8 mouse cellular contexts compared by ENCODE assay signal in the genomic region with DNA sequence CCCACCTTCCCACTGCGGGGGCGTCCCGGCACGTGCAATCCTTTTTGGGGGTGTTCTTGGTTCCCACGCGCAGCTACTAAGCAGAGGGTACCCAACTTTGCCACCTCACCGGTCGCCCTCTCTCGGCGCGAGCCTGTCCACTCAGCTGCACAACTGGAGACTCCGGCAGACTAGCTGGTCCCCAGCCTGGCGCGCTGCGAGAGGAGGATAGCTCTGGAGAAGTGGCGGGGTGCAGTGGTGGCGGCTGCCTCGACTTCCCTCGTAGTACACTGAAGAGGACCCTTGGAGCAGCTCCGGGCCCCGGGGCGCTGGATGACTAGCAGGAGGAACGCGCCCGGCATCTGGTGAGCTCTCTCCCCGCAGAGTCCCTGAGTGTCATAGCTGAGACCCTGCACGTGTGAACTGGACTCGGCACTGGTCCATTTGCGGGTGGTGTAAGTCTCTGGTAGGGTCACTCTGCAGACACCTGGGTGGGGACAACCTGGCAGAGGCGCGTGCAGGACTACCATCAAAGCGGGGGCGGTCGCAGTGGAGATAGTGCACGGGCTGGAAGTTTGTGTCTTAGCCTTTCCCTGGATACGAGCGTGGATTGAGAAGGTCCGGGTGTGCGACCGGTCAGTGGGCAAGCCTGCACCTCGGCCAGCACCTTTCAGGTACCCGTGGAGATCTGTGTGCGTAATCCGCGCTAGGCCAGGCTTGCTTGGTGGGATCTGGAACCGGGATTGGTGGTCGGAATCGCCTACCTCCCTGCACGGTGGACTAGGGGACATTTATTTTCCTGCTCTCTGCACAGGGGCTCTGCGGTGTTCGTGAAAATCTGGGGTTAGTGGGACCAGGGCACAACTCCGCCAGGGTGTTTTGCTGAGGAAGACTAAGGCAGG. TPM values are rescaled to one million over a fixed set of nuclear protein-coding genes. Genes with fewer than 3 reads are reported as not detected.
DNase-seq lines count a peak whose midpoint lies in the region; ATAC-seq lines count a peak whose summit lies in the region.

No protein-coding gene starts in this region.

- no peak overlapping the region for H3K27ac ChIP-seq in forebrain, embryonic 14.5 days (ENCODE audit: low read depth, low read length)
- peak overlapping the region; percentile 58; the same call in 1 of the 2 replicates for H3K27ac ChIP-seq in hindbrain, embryonic 15.5 days (replicated peaks)
- H3K27ac ChIP-seq in neural tube, embryonic 12.5 days: no peak overlapping the region

- no peaks in the 10 kb centered on the region for H3K36me3 ChIP-seq in forebrain, embryonic 14.5 days (ENCODE audit: control insufficient read depth, insufficient read depth, low read length)
- no peaks in the 10 kb centered on the region for H3K36me3 ChIP-seq in hindbrain, embryonic 15.5 days
- H3K36me3 ChIP-seq in neural tube, embryonic 12.5 days: no peaks in the 10 kb centered on the region

- H3K27me3 ChIP-seq in forebrain, embryonic 14.5 days (replicated peaks; ENCODE audit: control insufficient read depth, insufficient read depth, low read length): no peaks in the 10 kb centered on the region
- no peaks in the 10 kb centered on the region; the same call in 1 of the 2 replicates for H3K27me3 ChIP-seq in hindbrain, embryonic 15.5 days
- H3K27me3 ChIP-seq in neural tube, embryonic 12.5 days (replicated peaks): no peaks in the 10 kb centered on the region

- peak; percentile 66 for ATAC-seq in forebrain, embryonic 14.5 days
- peak; percentile 71 for ATAC-seq in hindbrain, embryonic 15.5 days (ENCODE audit: low FRiP score, low read depth)
- peak; percentile 66 for ATAC-seq in neural tube, embryonic 12.5 days (ENCODE audit: low FRiP score, low read depth)

- H3K4me1 ChIP-seq in forebrain, embryonic 14.5 days (ENCODE audit: control insufficient read depth, insufficient read depth, low read length): peaks cover 7% of the 10 kb centered on the region; the same call in 1 of the 2 replicates
- H3K4me1 ChIP-seq in hindbrain, embryonic 15.5 days (replicated peaks): peaks cover 29% of the 10 kb centered on the region
- 0 out of 2 replicates have a peak, but pooled peaks cover 9% of the 10 kb centered on the region for H3K4me1 ChIP-seq in neural tube, embryonic 12.5 days

- WGBS in forebrain, embryonic 14.5 days: under 1% methylated on average over 52 of the region's 52 CpGs
- WGBS in hindbrain, embryonic 15.5 days: under 1% methylated on average over 52 of the region's 52 CpGs
- under 1% methylated on average over 52 of the region's 52 CpGs for WGBS in neural tube, embryonic 12.5 days

- peak overlapping the region; percentile 57 for H3K4me3 ChIP-seq in forebrain, embryonic 14.5 days (ENCODE audit: low read depth, low read length)
- peak overlapping the region; percentile 65 for H3K4me3 ChIP-seq in hindbrain, embryonic 15.5 days
- H3K4me3 ChIP-seq in neural tube, embryonic 12.5 days: peak overlapping the region; percentile 58

- no peaks in the 10 kb centered on the region for H3K9me3 ChIP-seq in forebrain, embryonic 14.5 days (replicated peaks; ENCODE audit: control insufficient read depth, low read length)
- no peaks in the 10 kb centered on the region for H3K9me3 ChIP-seq in hindbrain, embryonic 15.5 days
- H3K9me3 ChIP-seq in neural tube, embryonic 12.5 days: no peaks in the 10 kb centered on the region

- peak; percentile 28 for DNase-seq in ovary, postnatal 14 days (ENCODE audit: low spot score)
- DNase-seq in ovary, postnatal 10 days (ENCODE audit: low spot score): no peak
- peak; percentile 41 for DNase-seq in cerebellum, adult 11 months
- peak; percentile 42 for DNase-seq in forebrain, embryonic 14.5 days (ENCODE audit: low spot score)
- peak; percentile 11 for DNase-seq in liver
- no peak for DNase-seq in thymus, postnatal 10 days (ENCODE audit: low spot score in 2 of 2)

- H3K4me2 ChIP-seq in forebrain, embryonic 14.5 days (ENCODE audit: low read length): peak overlapping the region; percentile 99
- H3K4me2 ChIP-seq in hindbrain, embryonic 15.5 days: peak overlapping the region; percentile 100
- peak overlapping the region; percentile 87 for H3K4me2 ChIP-seq in neural tube, embryonic 12.5 days (replicated peaks)

- H3K9ac ChIP-seq in forebrain, embryonic 14.5 days (ENCODE audit: low read length): peak overlapping the region; percentile 70
- peak overlapping the region; percentile 63 for H3K9ac ChIP-seq in hindbrain, embryonic 15.5 days
- H3K9ac ChIP-seq in neural tube, embryonic 12.5 days: peak overlapping the region; percentile 57

RNA-seq across cellular contexts. Expression of gene Sema5a, which starts 0.6 kb away (rescaled TPM):
- 10.1 and 10.8 TPM in 2 replicates for polyA plus RNA-seq in forebrain, embryonic 14.5 days (2014; fragmentation: Nextera tagmentation; extraction: Ambion mirVana)
- polyA plus RNA-seq in hindbrain, embryonic 15.5 days (2015; fragmentation: Nextera tagmentation; extraction: Ambion mirVana): 8.8 and 11.1 TPM in 2 replicates
- polyA plus RNA-seq in neural tube, embryonic 12.5 days (2016; fragmentation: Nextera tagmentation; extraction: Ambion mirVana): 8.8 and 9.3 TPM in 2 replicates

Comparison
In these comparisons a context has a peak if more than half of its experiments do, and no peak if none do; other contexts are left out.
1. DNase-seq: peak in ovary, postnatal 14 days (single experiment), cerebellum, adult 11 months (single experiment), forebrain, embryonic 14.5 days (single experiment) and liver (single experiment); none in ovary, postnatal 10 days (single experiment) and thymus, postnatal 10 days (0 of 2).
2. Peak in every context shown above with its lines, with median percentiles within 50 percentile points of each other: ATAC-seq, H3K4me2 ChIP-seq, H3K4me3 ChIP-seq and H3K9ac ChIP-seq.